Mouse (Mus musculus): ENCODE measurements at regions not wholly inside any gene's neighbourhood (a gene's known extent, or its start where the extent isn't known, plus 50 kb on each side); places are given as distances from the start of the nearest gene placed in this dataset.

GRCm38 (mm10) chr16:70093224-70093623 lies 220.5 kb upstream of the Gbe1 start:
- TF ChIP-seq USF1 (IDR thresholded peaks at IDR 0.05; ENCODE audit: low read depth, low read length) = no peak
- no peak for TF ChIP-seq NELFE (IDR thresholded peaks at IDR 0.05; ENCODE audit: low read depth, low read length)
- TF ChIP-seq NRF1 (IDR thresholded peaks at IDR 0.05; ENCODE audit: insufficient read depth, low read depth, low read length, poor library complexity, severe bottlenecking) = no peak
- TF ChIP-seq KAT2A (conservative IDR thresholded peaks at IDR 0.05; ENCODE audit: low read depth, low read length) = no peak
- no peak for TF ChIP-seq CTCF (IDR thresholded peaks at IDR 0.05 in 2 of 3, conservative IDR thresholded peaks at IDR 0.05 in 1 of 3; ENCODE audit: control insufficient read depth in 1 of 3, insufficient read depth in 1 of 3, low read depth in 2 of 3, low read length in 3 of 3, poor library complexity in 1 of 3, severe bottlenecking in 1 of 3)
- TF ChIP-seq GABPA (IDR thresholded peaks at IDR 0.05; ENCODE audit: low read depth, low read length) = no peak
- TF ChIP-seq MAZ (IDR thresholded peaks at IDR 0.05; ENCODE audit: low read depth, low read length) = no peak
- no peak for TF ChIP-seq TCF12 (IDR thresholded peaks at IDR 0.05; ENCODE audit: low read depth, low read length)
- no peak for TF ChIP-seq HCFC1 (IDR thresholded peaks at IDR 0.05; ENCODE audit: low read depth, low read length)
- TF ChIP-seq MAFK (IDR thresholded peaks at IDR 0.05; ENCODE audit: borderline replicate concordance, low read depth, low read length) = no peak
- no peak for TF ChIP-seq ETS1 (IDR thresholded peaks at IDR 0.05; ENCODE audit: low read depth, low read length)
- TF ChIP-seq ELF1 (IDR thresholded peaks at IDR 0.05; ENCODE audit: low read depth, low read length) = no peak
- TF ChIP-seq ZC3H11A (IDR thresholded peaks at IDR 0.05; ENCODE audit: low read depth, low read length) = no peak
- TF ChIP-seq EP300 (IDR thresholded peaks at IDR 0.05; ENCODE audit: low read depth in 1 of 2, low read length in 2 of 2) = no peak
- TF ChIP-seq TAL1 (IDR thresholded peaks at IDR 0.05; ENCODE audit: low read length) = no peak
- TF ChIP-seq ZNF384 (IDR thresholded peaks at IDR 0.05; ENCODE audit: low read depth, low read length) = no peak
- TF ChIP-seq POLR2A (IDR thresholded peaks at IDR 0.05; ENCODE audit: control insufficient read depth in 1 of 2, insufficient read depth in 1 of 2, low read depth in 1 of 2, low read length in 2 of 2, poor library complexity in 1 of 2) = no peak
- TF ChIP-seq SIN3A (IDR thresholded peaks at IDR 0.05; ENCODE audit: low read length) = no peak
- no peaks in the 10 kb centered on the region for H3K27me3 ChIP-seq (ENCODE audit: control insufficient read depth in 1 of 2, insufficient read depth in 2 of 2, low read length in 2 of 2)
- DNase-seq (ENCODE audit: low read depth, low spot score) = no peak
- H3K36me3 ChIP-seq (ENCODE audit: control insufficient read depth in 1 of 2, insufficient read depth in 2 of 2, low read length in 2 of 2) = no peaks in the 10 kb centered on the region
- no peaks in the 10 kb centered on the region for H3K4me1 ChIP-seq (ENCODE audit: control insufficient read depth in 1 of 2, insufficient read depth in 2 of 2, low read length in 2 of 2)
- H3K9me3 ChIP-seq (replicated peaks; ENCODE audit: insufficient read depth, low read length) = no peaks in the 10 kb centered on the region
- H3K79me2 ChIP-seq (ENCODE audit: control insufficient read depth, insufficient read depth, low read length, poor library complexity) = no peaks in the 10 kb centered on the region
- H3K27ac ChIP-seq (ENCODE audit: control insufficient read depth, low read depth, low read length) = no peak overlapping the region
- H3K4me3 ChIP-seq (ENCODE audit: control insufficient read depth in 1 of 2, insufficient read depth in 1 of 2, low read depth in 2 of 2, low read length in 2 of 2) = no peak overlapping the region
- H3K9ac ChIP-seq (ENCODE audit: control insufficient read depth, low read depth, low read length, poor library complexity, severe bottlenecking) = no peak overlapping the region

GRCm38 (mm10) chr16:70095221-70095620 lies 218.5 kb upstream of the Gbe1 start:
- no peak overlapping the region for H3K27ac ChIP-seq (ENCODE audit: control insufficient read depth, low read depth, low read length)
- H3K9me3 ChIP-seq (replicated peaks; ENCODE audit: insufficient read depth, low read length) = no peaks in the 10 kb centered on the region
- TF ChIP-seq BHLHE40 (IDR thresholded peaks at IDR 0.05; ENCODE audit: borderline replicate concordance, low read depth, low read length) (no peak), SMC3 (IDR thresholded peaks at IDR 0.05; ENCODE audit: low read depth, low read length) (no peak), USF1 (IDR thresholded peaks at IDR 0.05; ENCODE audit: low read depth, low read length) (no peak), HCFC1 (IDR thresholded peaks at IDR 0.05; ENCODE audit: low read depth, low read length) (no peak), POLR2A (IDR thresholded peaks at IDR 0.05; ENCODE audit: control insufficient read depth in 1 of 2, insufficient read depth in 1 of 2, low read depth in 1 of 2, low read length in 2 of 2, poor library complexity in 1 of 2) (no peak), RCOR1 (IDR thresholded peaks at IDR 0.05; ENCODE audit: low read depth, low read length) (no peak), MAX (IDR thresholded peaks at IDR 0.05; ENCODE audit: low read length) (no peak), KAT2A (conservative IDR thresholded peaks at IDR 0.05; ENCODE audit: low read depth, low read length) (no peak)
- H3K79me2 ChIP-seq (ENCODE audit: control insufficient read depth, insufficient read depth, low read length, poor library complexity) = no peaks in the 10 kb centered on the region
- no peaks in the 10 kb centered on the region for H3K27me3 ChIP-seq (ENCODE audit: control insufficient read depth in 1 of 2, insufficient read depth in 2 of 2, low read length in 2 of 2)
- no peak overlapping the region for H3K9ac ChIP-seq (ENCODE audit: control insufficient read depth, low read depth, low read length, poor library complexity, severe bottlenecking)
- no peaks in the 10 kb centered on the region for H3K36me3 ChIP-seq (ENCODE audit: control insufficient read depth in 1 of 2, insufficient read depth in 2 of 2, low read length in 2 of 2)
- no peak for DNase-seq (ENCODE audit: low read depth, low spot score)
- H3K4me3 ChIP-seq (ENCODE audit: control insufficient read depth in 1 of 2, insufficient read depth in 1 of 2, low read depth in 2 of 2, low read length in 2 of 2) = no peak overlapping the region
- H3K4me1 ChIP-seq (ENCODE audit: control insufficient read depth in 1 of 2, insufficient read depth in 2 of 2, low read length in 2 of 2) = no peaks in the 10 kb centered on the region; a peak in 1 of 4 replicates

All from MEL (cell line).